Mouse (Mus musculus): ENCODE measurements at regions not wholly inside any gene's neighbourhood (a gene's known extent, or its start where the extent isn't known, plus 50 kb on each side); places are given as distances from the start of the nearest gene placed in this dataset.

- no peak overlapping the region for H3K27ac ChIP-seq (replicated peaks in 1 of 2; ENCODE audit: control insufficient read depth in 1 of 2, insufficient read depth in 1 of 2, low read depth in 2 of 2, low read length in 2 of 2)
- H3K27me3 ChIP-seq (ENCODE audit: control insufficient read depth, insufficient read depth, low read length), result no peaks in the 10 kb centered on the region
- peaks cover 6 to 18% of the 10 kb centered on the region in 2 experiments; a peak in 3 of 4 replicates for H3K4me1 ChIP-seq (ENCODE audit: control insufficient read depth in 2 of 2, insufficient read depth in 2 of 2, low read length in 2 of 2)
- no peaks in the 10 kb centered on the region for H3K9me3 ChIP-seq (ENCODE audit: control insufficient read depth, low read length)
- H3K36me3 ChIP-seq (ENCODE audit: control insufficient read depth, insufficient read depth, low read length), result no peaks in the 10 kb centered on the region
- H3K4me2 ChIP-seq (ENCODE audit: low read length), result no peak overlapping the region
- ATAC-seq (ENCODE audit: insufficient number of reproducible peaks, insufficient read depth, low FRiP score, low read depth), result no peak
- 31% methylated on average over 2 of the region's 2 CpGs for WGBS
- H3K9ac ChIP-seq (ENCODE audit: low read length), result no peak overlapping the region
- H3K4me3 ChIP-seq (ENCODE audit: control insufficient read depth in 1 of 2, insufficient read depth in 1 of 2, low read depth in 1 of 2, low read length in 2 of 2), result no peak overlapping the region
Measured at GRCm38 (mm10) chr1:13772106-13772505, 2321.0 kb downstream of the 4930444P10Rik start.

DNA sequence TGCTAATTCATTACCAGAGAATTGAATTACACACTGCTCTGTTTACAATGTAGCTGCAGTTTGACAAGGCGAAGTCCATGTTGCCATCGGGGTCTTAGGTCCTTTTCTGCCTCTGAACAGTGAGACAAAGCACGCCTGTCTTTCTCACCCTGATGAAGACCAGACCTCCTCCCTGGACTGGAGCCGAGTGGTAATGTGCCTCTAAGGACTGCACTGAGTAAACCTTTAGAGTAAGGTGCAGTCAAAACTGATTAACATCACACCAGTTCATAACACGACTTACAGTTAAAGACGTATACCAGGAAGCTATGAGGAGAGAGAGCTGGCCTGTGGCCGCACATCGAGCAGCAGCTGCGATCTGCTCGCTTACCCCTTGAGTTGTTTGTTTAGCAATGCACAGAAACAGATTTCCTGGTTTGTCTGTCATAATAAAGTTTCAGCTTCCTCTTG, 2322.1 kb downstream of the 4930444P10Rik start:
- 0 out of 4 replicates have a peak overlapping the region, but pooled peaks of 1 of the 2 experiments have one; percentile 12 for H3K4me3 ChIP-seq (ENCODE audit: control insufficient read depth in 1 of 2, insufficient read depth in 1 of 2, low read depth in 1 of 2, low read length in 2 of 2)
- H3K27ac ChIP-seq (replicated peaks in 1 of 2; ENCODE audit: control insufficient read depth in 1 of 2, insufficient read depth in 1 of 2, low read depth in 2 of 2, low read length in 2 of 2), result peak overlapping the region; percentile 38 to 59; a peak in 3 of 4 replicates

GRCm38 (mm10) chr1:13752479-13752878, 2338.6 kb downstream of the A830018L16Rik start:
- Histone ChIP-seq H3K36me3 (ENCODE audit: control insufficient read depth, insufficient read depth, low read length) (no peaks in the 10 kb centered on the region), H3K27me3 (ENCODE audit: control insufficient read depth, insufficient read depth, low read length) (no peaks in the 10 kb centered on the region), H3K4me2 (ENCODE audit: low read length) (no peak overlapping the region), H3K9ac (ENCODE audit: low read length) (no peak overlapping the region), H3K27ac (replicated peaks in 1 of 2; ENCODE audit: control insufficient read depth in 1 of 2, insufficient read depth in 1 of 2, low read depth in 2 of 2, low read length in 2 of 2) (no peak overlapping the region), H3K9me3 (ENCODE audit: control insufficient read depth, low read length) (no peaks in the 10 kb centered on the region), H3K4me1 (ENCODE audit: control insufficient read depth in 2 of 2, insufficient read depth in 2 of 2, low read length in 2 of 2) (no peaks in the 10 kb centered on the region), H3K4me3 (ENCODE audit: control insufficient read depth in 1 of 2, insufficient read depth in 1 of 2, low read depth in 1 of 2, low read length in 2 of 2) (no peak overlapping the region)
- ATAC-seq (ENCODE audit: insufficient number of reproducible peaks, insufficient read depth, low FRiP score, low read depth), result no peak
- WGBS, result 38% methylated on average over 1 of the region's 1 CpGs

More for the DNA sequence above, 2322.1 kb downstream of the 4930444P10Rik start:
- WGBS, result 12% methylated on average over 10 of the region's 10 CpGs
- Histone ChIP-seq H3K27me3 (ENCODE audit: control insufficient read depth, insufficient read depth, low read length) (no peaks in the 10 kb centered on the region), H3K36me3 (ENCODE audit: control insufficient read depth, insufficient read depth, low read length) (no peaks in the 10 kb centered on the region), H3K4me2 (ENCODE audit: low read length) (peak overlapping the region; percentile 48), H3K9ac (ENCODE audit: low read length) (0 out of 2 replicates have a peak overlapping the region, but pooled peaks have one; percentile 25), H3K9me3 (ENCODE audit: control insufficient read depth, low read length) (no peaks in the 10 kb centered on the region), H3K4me1 (ENCODE audit: control insufficient read depth in 2 of 2, insufficient read depth in 2 of 2, low read length in 2 of 2) (peaks cover 6 to 18% of the 10 kb centered on the region in 2 experiments; a peak in 3 of 4 replicates)
- peak; percentile 59; the same call in 1 of the 2 replicates for ATAC-seq (ENCODE audit: insufficient number of reproducible peaks, insufficient read depth, low FRiP score, low read depth)

DNA sequence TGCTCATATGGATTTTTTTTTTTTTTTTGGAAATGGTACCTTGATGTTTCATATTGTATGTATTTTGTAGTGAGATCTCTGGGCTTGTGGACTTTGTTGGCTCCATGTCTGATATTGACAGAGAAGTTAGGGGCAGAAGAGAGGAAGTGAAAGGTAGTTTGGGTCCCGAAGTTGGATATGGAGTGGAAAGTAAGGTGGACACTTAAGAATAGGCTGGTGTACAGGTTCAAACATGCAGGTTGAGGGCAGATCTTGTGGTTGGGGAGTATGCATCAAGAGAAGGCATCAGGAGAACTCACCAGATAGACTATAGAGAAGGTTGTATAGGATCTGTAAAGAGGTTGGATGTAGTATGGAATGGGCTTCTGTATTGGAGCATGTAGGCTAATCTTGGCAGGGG, 2337.5 kb downstream of the A830018L16Rik start:
- no peaks in the 10 kb centered on the region for H3K27me3 ChIP-seq (ENCODE audit: control insufficient read depth, insufficient read depth, low read length)
- H3K9ac ChIP-seq (ENCODE audit: low read length), result no peak overlapping the region
- H3K4me1 ChIP-seq (ENCODE audit: control insufficient read depth in 2 of 2, insufficient read depth in 2 of 2, low read length in 2 of 2), result no peaks in the 10 kb centered on the region
- no peak for ATAC-seq (ENCODE audit: insufficient number of reproducible peaks, insufficient read depth, low FRiP score, low read depth)
- no peak overlapping the region for H3K27ac ChIP-seq (replicated peaks in 1 of 2; ENCODE audit: control insufficient read depth in 1 of 2, insufficient read depth in 1 of 2, low read depth in 2 of 2, low read length in 2 of 2)
- 88% methylated on average over 1 of the region's 1 CpGs for WGBS
- no peaks in the 10 kb centered on the region for H3K36me3 ChIP-seq (ENCODE audit: control insufficient read depth, insufficient read depth, low read length)
- no peaks in the 10 kb centered on the region for H3K9me3 ChIP-seq (ENCODE audit: control insufficient read depth, low read length)
- no peak overlapping the region for H3K4me3 ChIP-seq (ENCODE audit: control insufficient read depth in 1 of 2, insufficient read depth in 1 of 2, low read depth in 1 of 2, low read length in 2 of 2)
- no peak overlapping the region for H3K4me2 ChIP-seq (ENCODE audit: low read length)
